Mouse (Mus musculus) CH12.LX (cell line): ENCODE measurements around the gene Ifit2.
"Not testable (repeated sequence)": the region's sequence is repeated elsewhere in the genome, so short reads cannot be mapped to it uniquely, and the experiment has no call there.

ENCODE experiments used
- CHD2 ChIP-seq: IDR thresholded peaks from 2 replicates; pipeline ENCODE4 v1.6.1; 2011; ENCODE audit warnings: low read length, improper control_type of control experiment
- CTCF ChIP-seq, 2 experiments: IDR thresholded peaks in 1 of 2; conservative IDR thresholded peaks in 1 of 2; 2 replicates each; pipeline ENCODE4 v1.5.1; 2011 to 2012; ENCODE audit warnings: low read depth in 2 of 2, low read length in 2 of 2, improper control_type of control experiment in 1 of 2, inconsistent platforms in 1 of 2, mild to moderate bottlenecking in 1 of 2, moderate library complexity in 1 of 2
- EP300 ChIP-seq: IDR thresholded peaks from 2 replicates; pipeline ENCODE4 v1.6.1; 2011; ENCODE audit warnings: low read length, improper control_type of control experiment
- ETS1 ChIP-seq: conservative IDR thresholded peaks from 2 replicates; pipeline ENCODE4 v1.6.1; 2012; ENCODE audit warnings: low read depth, mild to moderate bottlenecking, inconsistent platforms, low read length, improper control_type of control experiment, moderate library complexity
- NRF1 ChIP-seq: IDR thresholded peaks from 2 replicates; pipeline ENCODE4 v1.6.1; 2014; ENCODE audit warnings: low read depth, mild to moderate bottlenecking, inconsistent platforms, low read length, improper control_type of control experiment, moderate library complexity
- POLR2A ChIP-seq: IDR thresholded peaks from 2 replicates; pipeline ENCODE4 v1.6.1; 2011; ENCODE audit warnings: low read depth, mild to moderate bottlenecking, improper control_type of control experiment, low read length
- POLR2AphosphoS2 ChIP-seq: IDR thresholded peaks from 2 replicates; pipeline ENCODE4 v1.6.1; 2011; ENCODE audit warnings: low read depth, low read length, improper control_type of control experiment
- SMC3 ChIP-seq: IDR thresholded peaks from 2 replicates; pipeline ENCODE4 v1.6.1; 2011; ENCODE audit warnings: low read depth, low read length, improper control_type of control experiment
- TBP ChIP-seq: conservative IDR thresholded peaks from 2 replicates; pipeline ENCODE4 v1.6.1; 2011; ENCODE audit warnings: low read depth, low read length, improper control_type of control experiment
- TCF12 ChIP-seq: IDR thresholded peaks from 2 replicates; pipeline ENCODE4 v1.6.1; 2014; ENCODE audit warnings: low read depth, mild to moderate bottlenecking, inconsistent platforms, low read length, improper control_type of control experiment
- ZC3H11A ChIP-seq: IDR thresholded peaks from 2 replicates; pipeline ENCODE4 v1.6.1; 2012; ENCODE audit warnings: low read depth, mild to moderate bottlenecking, inconsistent platforms, low read length, improper control_type of control experiment
- ZMIZ1 ChIP-seq: IDR thresholded peaks from 2 replicates; pipeline ENCODE4 v1.6.1; 2012; ENCODE audit warnings: low read depth, mild to moderate bottlenecking, inconsistent platforms, low read length, improper control_type of control experiment
- ZNF384 ChIP-seq: IDR thresholded peaks from 2 replicates; pipeline ENCODE4 v1.6.1; 2012; ENCODE audit warnings: low read depth, low read length, improper control_type of control experiment, inconsistent platforms

- not testable (repeated sequence) for TF ChIP-seq CTCF (conservative IDR thresholded peaks at IDR 0.05 in 1 of 2, IDR thresholded peaks at IDR 0.05 in 1 of 2; ENCODE audit: low read depth in 2 of 2, low read length in 2 of 2); NRF1; ZNF384; TBP; ETS1; POLR2AphosphoS2; POLR2A; ZC3H11A; SMC3; CHD2; EP300; ZMIZ1; TCF12
These were observed 37.6 kb downstream of the Ifit2 start for GRCm38 (mm10) chr19:34587898-34588692.
